Mouse (Mus musculus) right cerebral cortex, postnatal 14 days (tissue): ENCODE measurements at regions not wholly inside any gene's neighbourhood (a gene's known extent, or its start where the extent isn't known, plus 50 kb on each side); places are given as distances from the start of the nearest gene placed in this dataset.

ENCODE experiments used
- DNase-seq: peaks from one replicate; pipeline ENCODE4 v3.0.0; 2022

GRCm38 (mm10) chr12:58743800-58744199 lies 268.0 kb downstream of the Sec23a start:
- DNase-seq, result no peak

GRCm38 (mm10) chr12:58728094-58728493 lies 283.7 kb downstream of the Sec23a start:
- DNase-seq, result no peak

- DNase-seq, result no peak
Measured at GRCm38 (mm10) chr12:58727547-58727946, 284.3 kb downstream of the Sec23a start.

DNA sequence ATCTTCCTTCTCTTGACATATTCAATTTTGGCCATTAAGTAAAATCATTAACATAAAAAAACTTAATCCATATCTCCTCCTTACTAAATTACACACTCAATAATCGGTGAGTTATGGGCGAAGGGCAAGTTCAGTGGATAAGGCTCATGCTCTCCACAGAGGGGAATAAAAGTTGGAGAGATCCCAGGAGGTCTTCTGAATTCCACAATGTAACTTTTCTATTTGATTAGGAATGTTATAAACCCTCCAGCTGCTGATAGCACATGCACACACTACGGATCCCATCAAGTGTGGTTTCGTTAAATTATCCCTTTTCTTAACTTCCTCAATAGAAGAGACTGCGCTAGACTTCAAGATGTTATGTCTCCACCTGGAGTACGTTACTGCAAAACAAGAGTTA lies 293.9 kb downstream of the Sec23a start:
- DNase-seq, result no peak

GRCm38 (mm10) chr12:58714207-58714606 lies 297.6 kb downstream of the Sec23a start:
- DNase-seq, result no peak

DNA sequence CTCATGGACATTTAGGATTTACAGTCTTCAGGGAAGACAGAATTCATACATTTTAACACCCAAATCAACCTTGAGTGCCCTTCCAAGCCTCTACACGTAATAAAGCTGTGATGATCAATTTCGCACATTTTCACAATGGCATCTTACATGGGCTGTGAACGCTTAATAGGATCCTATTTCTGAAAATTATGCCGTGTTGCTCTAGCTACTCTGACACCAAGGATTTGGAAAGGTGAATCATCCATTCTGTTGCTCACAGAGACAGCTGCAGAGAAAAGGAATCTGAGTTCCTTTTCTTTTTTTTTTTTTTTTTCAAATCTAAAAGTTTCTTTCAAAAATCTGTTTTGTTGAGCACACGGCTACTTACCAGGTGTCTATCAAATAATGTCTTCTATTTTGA lies 316.1 kb downstream of the Sec23a start:
- no peak for DNase-seq

- no peak for DNase-seq
Measured at GRCm38 (mm10) chr12:58669914-58670635, 341.7 kb downstream of the Sec23a start.

- no peak for DNase-seq
Measured at GRCm38 (mm10) chr12:58654530-58655056, 357.2 kb downstream of the Sec23a start.

DNA sequence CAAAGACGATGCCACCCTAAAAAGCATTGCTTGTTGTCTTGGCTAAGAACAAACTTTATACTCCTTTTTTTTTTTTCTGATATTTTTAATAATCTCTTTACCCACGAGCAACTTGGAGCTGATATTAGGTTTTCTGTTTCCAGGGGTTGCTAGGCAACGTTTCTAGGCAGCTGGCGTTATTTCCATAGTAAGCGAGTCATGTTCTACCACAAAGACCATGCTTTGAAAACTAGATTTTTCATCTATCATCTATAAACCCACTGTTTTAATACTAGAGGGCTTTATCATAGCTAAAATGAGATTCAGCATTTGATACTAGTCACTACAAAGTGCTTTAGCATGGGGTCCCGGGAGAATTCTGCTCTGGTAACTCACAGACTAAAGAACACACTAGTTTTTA lies 358.1 kb downstream of the Sec23a start:
- DNase-seq, result no peak

DNA sequence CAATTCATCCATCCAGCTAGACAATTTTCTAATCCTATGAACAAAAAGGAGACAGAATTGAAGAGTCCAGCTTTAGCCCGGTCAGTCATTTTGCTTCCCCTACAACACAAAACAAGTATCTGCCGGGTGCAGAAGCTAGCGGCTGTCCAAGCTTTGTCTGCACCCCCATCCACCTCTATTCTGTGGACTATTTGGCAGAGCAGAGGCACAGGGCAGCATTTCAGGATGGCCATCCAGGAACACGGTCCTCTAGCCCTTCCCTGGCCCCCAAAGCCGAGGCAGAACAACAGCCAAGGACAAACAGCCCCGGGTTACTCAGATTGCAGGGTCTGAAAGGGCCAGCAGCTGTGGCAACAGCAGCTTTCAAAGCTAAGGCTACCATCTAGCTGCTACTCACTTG lies 358.6 kb downstream of the Sec23a start:
- no peak for DNase-seq

DNA sequence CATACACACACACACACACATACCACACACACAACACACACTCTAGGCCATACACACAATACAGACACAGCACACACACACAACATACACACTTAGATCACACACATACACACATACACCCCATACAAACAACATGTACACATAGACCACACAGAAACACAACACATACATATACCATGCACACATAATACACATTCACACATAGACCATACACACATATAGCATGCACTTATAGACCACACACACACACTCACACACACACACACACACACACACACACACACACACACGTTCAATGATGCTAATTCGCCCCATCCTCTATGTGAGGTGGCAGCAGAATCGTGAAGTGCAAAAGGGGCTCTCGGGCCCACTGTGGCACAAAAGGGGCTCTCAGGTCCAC lies 359.1 kb downstream of the Sec23a start:
- no peak for DNase-seq

GRCm38 (mm10) chr12:58648322-58648721 lies 363.5 kb downstream of the Sec23a start:
- no peak for DNase-seq

GRCm38 (mm10) chr12:58643843-58644242 lies 368.0 kb downstream of the Sec23a start:
- DNase-seq, result no peak

GRCm38 (mm10) chr12:58639478-58639877 lies 370.4 kb upstream of the Clec14a start:
- no peak for DNase-seq

- no peak for DNase-seq
Measured at GRCm38 (mm10) chr12:58638260-58638659, 369.2 kb upstream of the Clec14a start.

DNA sequence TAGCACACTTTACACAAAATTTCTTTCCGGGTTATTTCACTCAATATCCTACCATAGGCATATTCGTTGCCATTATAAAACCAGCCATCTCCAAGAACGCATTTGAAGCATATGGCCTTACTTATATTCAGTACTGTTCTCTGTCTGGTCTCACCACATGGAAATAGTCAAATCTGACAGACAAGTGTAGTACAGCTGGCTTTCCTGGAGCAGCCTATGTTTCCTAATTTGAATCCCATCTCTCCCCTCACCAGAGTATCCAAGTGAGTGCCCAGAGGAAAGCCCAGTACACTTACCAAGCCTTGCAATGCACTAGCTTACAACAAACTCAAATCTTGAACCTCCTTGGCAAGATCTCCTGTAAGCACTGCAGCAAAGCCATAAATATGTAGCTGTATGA lies 363.4 kb upstream of the Clec14a start:
- no peak for DNase-seq

- DNase-seq, result no peak
Measured at GRCm38 (mm10) chr12:58628817-58629216, 359.7 kb upstream of the Clec14a start.

DNA sequence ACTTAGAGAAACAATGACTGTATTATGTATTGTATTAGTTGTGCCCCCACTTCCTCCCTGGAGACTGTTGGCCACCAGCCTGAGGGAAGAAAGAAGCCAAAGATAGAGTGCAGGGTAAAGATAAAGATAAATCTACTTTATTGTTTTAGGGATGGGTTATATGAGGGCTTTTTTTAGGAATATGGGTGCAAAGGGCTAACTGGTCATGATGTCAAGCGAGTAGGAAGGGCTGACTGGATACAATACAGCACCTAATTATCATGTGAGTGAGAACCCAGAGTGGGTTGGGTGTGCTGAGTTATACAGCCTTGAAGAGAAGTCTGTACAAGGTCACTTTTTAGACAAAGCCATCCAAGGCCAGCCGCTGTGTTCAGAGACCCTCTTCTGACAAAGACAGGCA lies 356.1 kb upstream of the Clec14a start:
- no peak for DNase-seq

GRCm38 (mm10) chr12:58619508-58620310 lies 350.6 kb upstream of the Clec14a start:
- DNase-seq, result no peak

DNA sequence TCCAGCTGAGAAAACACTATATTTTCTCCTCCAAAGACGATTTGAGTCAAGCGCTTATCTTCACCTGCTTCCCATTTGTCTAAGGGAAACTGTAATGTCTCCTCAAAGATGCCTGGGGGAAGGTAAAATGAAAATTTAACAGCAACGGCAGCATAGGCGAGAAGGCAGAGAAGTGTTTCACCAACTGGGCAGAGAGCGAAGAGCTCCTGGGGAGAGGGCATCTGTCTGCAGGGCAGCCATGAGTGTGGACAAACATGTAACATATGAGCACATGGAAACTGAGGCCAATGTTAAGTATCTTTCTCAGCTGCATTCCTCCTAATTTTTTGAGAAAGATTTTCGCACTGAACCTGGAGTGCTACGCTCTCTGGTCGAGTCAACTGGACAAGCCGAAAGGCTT lies 325.7 kb upstream of the Clec14a start:
- DNase-seq, result no peak

GRCm38 (mm10) chr12:58591480-58591829 lies 322.4 kb upstream of the Clec14a start:
- DNase-seq, result no peak

- no peak for DNase-seq
Measured at GRCm38 (mm10) chr12:58590547-58591479, 321.7 kb upstream of the Clec14a start.
